Mouse (Mus musculus) G1E (cell line): ENCODE measurements around the gene Srm. TPM values are rescaled to one million over a fixed set of nuclear protein-coding genes. Genes with fewer than 3 reads are reported as not detected.

Experiments
- ATAC-seq: 2 replicates; pipeline ENCODE4 v1.8.0; 2016; ENCODE audit warnings: mild to moderate bottlenecking; ENCODE audit not compliant: insufficient number of reproducible peaks, poor library complexity, low FRiP score, severe bottlenecking; ENCODE audit errors: extremely low read depth
- DNase-seq: peaks from one replicate; pipeline ENCODE4 v3.0.0; 2012; ENCODE audit warnings: low spot score
- H3K27me3 ChIP-seq: 2 replicates; pipeline ENCODE4 v1.6.1; 2012; ENCODE audit warnings: mild to moderate bottlenecking, low read length, inconsistent platforms; ENCODE audit not compliant: insufficient read depth
- H3K36me3 ChIP-seq: replicated peaks from 2 replicates; pipeline ENCODE3; 2012; ENCODE audit warnings: mild to moderate bottlenecking, inconsistent platforms
- H3K4me1 ChIP-seq: 2 replicates; pipeline ENCODE4 v1.6.1; 2012; ENCODE audit warnings: low read depth, low read length, inconsistent platforms, mixed read lengths; ENCODE audit not compliant: insufficient read depth
- H3K4me3 ChIP-seq: 2 replicates; pipeline ENCODE4 v1.5.1; 2012; ENCODE audit warnings: low read depth, mild to moderate bottlenecking, inconsistent platforms, low read length, moderate library complexity, mixed read lengths
- H3K9me3 ChIP-seq: replicated peaks from 2 replicates; pipeline ENCODE4 v1.6.1; 2012; ENCODE audit warnings: inconsistent platforms
- CTCF ChIP-seq: IDR thresholded peaks from 2 replicates; pipeline ENCODE4 v1.5.1; 2012; ENCODE audit warnings: low read depth, low read length, inconsistent platforms, mixed read lengths
- GATA1 ChIP-seq: IDR thresholded peaks from 2 replicates; pipeline ENCODE4 v1.6.1; 2012; ENCODE audit warnings: borderline replicate concordance, low read length, inconsistent platforms, mixed read lengths
- GATA2 ChIP-seq: IDR thresholded peaks from 2 replicates; pipeline ENCODE4 v1.6.1; 2012; ENCODE audit warnings: low read depth, low read length, inconsistent platforms, borderline replicate concordance
- POLR2AphosphoS5 ChIP-seq: IDR thresholded peaks from 2 replicates; pipeline ENCODE4 v1.6.1; 2012; ENCODE audit warnings: low read depth, low read length, inconsistent platforms; ENCODE audit not compliant: insufficient replicate concordance
- TAL1 ChIP-seq: conservative IDR thresholded peaks from 2 replicates; pipeline ENCODE4 v1.6.1; 2012; ENCODE audit warnings: low read depth, low read length, inconsistent platforms, mixed read lengths
- polyA plus RNA-seq: library from polyadenylated mRNA; stranded (reverse); fragments of >175 nt; gene quantifications from 2 replicates; pipeline ENCODE4 v1.2.3, GENCODE M21; 2012
- total RNA-seq, 2 experiments: library from RNA; stranded (forward) in 1 of 2; stranded (reverse) in 1 of 2; fragments of 200-1000 nt in 1 of 2; fragments of >200 nt in 1 of 2; fragmentation: Nextera tagmentation in 1 of 2; gene quantifications; 2 replicates each; pipeline ENCODE4 v1.2.3; 2014 to 2017

Gene Srm
- total and polyA plus RNA-seq, 3 experiments: 39.5 to 379 (median 328) TPM

GRCm38 (mm10) chr4:148604541-148605165 lies 13.3 kb downstream of the Srm start:
- H3K27me3 ChIP-seq: no peaks in the 10 kb centered on the region
- peaks cover 19% of the 10 kb centered on the region for H3K4me1 ChIP-seq
- no peaks in the 10 kb centered on the region for H3K9me3 ChIP-seq

DNA sequence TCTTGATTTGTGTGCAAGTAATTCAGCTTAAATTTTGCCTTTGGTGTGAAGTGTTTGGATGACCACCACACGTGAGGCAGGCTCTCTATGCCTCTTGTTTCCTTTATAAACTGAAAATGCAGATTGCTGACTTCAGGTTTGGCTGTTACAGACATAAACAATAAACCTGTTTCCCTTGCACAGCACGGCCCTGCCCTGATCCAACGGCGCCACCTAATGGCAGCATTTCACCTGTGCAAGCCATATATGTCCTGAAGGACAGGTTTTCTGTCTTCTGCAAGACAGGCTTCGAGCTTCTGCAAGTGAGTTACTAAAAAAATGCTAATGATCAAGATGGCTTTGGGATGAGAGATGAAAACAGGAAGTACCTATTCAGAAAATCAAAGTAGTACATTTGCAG lies 16.5 kb downstream of the Srm start:
- Histone ChIP-seq H3K27me3 (no peaks in the 10 kb centered on the region), H3K4me1 (peaks cover 24% of the 10 kb centered on the region; the same call in 1 of the 2 replicates), H3K4me3 (no peak overlapping the region), H3K9me3 (no peaks in the 10 kb centered on the region), H3K36me3 (peaks cover 91% of the 10 kb centered on the region)
- ATAC-seq (0 out of 2 replicates have a peak, but pooled peaks have one; percentile 16), DNase-seq (no peak)
- TF ChIP-seq POLR2AphosphoS5 (no peak), GATA2 (no peak), GATA1 (no peak), CTCF (peak; percentile 66), TAL1 (no peak)

More at GRCm38 (mm10) chr4:148604541-148605165, 13.3 kb downstream of the Srm start:
- DNase-seq (peak; percentile 50), ATAC-seq (peak; percentile 74)
- Histone ChIP-seq H3K4me3 (no peak overlapping the region), H3K36me3 (peaks cover 89% of the 10 kb centered on the region)
- TF ChIP-seq CTCF (peak; percentile 70), POLR2AphosphoS5 (no peak)

DNA sequence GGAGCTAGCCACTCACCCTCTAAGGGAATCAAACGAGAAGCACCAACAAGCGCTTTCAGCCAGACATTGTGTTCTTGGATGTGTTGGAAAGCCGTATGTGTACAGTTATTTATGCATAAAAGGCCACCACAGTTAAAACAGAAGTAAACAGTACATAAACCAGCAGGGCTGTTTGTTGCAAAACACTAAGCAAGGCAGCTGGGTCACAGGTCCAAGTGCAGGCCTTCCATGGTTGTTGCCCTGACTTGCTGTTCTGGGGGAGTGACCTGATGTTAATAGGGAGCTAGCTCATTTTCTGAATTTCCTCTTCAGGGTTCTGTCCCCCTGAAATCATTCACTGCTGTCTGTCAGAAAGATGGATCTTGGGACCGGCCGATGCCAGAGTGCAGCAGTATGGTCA lies 18.5 kb downstream of the Srm start:
- H3K36me3 ChIP-seq: peaks cover 88% of the 10 kb centered on the region

DNA sequence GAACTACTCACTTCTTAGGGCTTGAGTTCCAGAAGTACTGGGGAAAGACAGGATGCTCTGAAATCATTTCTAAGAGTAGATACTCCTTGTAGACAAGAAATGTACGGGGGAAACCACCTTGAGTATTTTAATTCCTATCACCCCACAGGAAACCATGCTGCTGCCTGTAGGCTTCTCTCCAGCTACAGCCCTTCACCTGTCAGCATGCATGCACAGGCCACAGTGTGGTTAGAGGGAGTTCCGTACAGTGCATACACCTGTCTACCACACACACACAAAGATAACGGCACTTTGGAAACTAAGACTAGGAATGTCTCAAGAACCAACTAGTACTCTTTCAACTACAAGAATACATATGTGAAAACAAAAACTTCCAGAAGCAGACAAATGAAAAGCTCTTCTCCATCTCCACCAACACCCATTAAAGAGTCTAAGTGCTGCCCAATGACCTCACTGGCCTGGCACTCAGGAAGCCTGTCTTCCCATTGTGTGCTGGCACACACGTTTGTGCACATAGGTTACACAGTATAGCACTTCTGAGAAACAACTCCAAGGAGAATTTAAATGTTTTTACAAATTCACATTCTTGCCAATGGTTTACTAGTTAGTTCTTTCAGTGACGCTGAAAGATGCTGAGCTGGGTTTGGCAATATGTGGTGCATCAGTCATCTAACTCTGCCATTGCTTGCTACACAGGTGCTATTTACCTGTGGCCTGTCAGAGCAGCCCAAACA lies 19.5 kb downstream of the Srm start:
- Histone ChIP-seq H3K36me3 (peaks cover 90% of the 10 kb centered on the region), H3K4me1 (peaks cover 26% of the 10 kb centered on the region), H3K4me3 (no peak overlapping the region), H3K9me3 (no peaks in the 10 kb centered on the region), H3K27me3 (no peaks in the 10 kb centered on the region)
- DNase-seq (no peak), ATAC-seq (no peak)
- TF ChIP-seq POLR2AphosphoS5: peak; percentile 71; the same call in 1 of the 2 replicates
- TF ChIP-seq TAL1: no peak
- TF ChIP-seq GATA2: no peak
- TF ChIP-seq GATA1: no peak
- no peak for TF ChIP-seq CTCF

More for the DNA sequence above, 18.5 kb downstream of the Srm start:
- DNase-seq (no peak), ATAC-seq (no peak)
- TF ChIP-seq TAL1: no peak
- TF ChIP-seq GATA1: no peak
- TF ChIP-seq POLR2AphosphoS5: no peak
- TF ChIP-seq GATA2: no peak
- no peak overlapping the region for H3K4me3 ChIP-seq
- no peaks in the 10 kb centered on the region for H3K27me3 ChIP-seq
- peaks cover 26% of the 10 kb centered on the region for H3K4me1 ChIP-seq
- H3K9me3 ChIP-seq: no peaks in the 10 kb centered on the region

GRCm38 (mm10) chr4:148612557-148612956 lies 21.3 kb downstream of the Srm start:
- Histone ChIP-seq H3K36me3 (peaks cover 87% of the 10 kb centered on the region), H3K9me3 (no peaks in the 10 kb centered on the region), H3K4me3 (no peak overlapping the region), H3K27me3 (no peaks in the 10 kb centered on the region), H3K4me1 (peaks cover 26% of the 10 kb centered on the region)
- no peak for DNase-seq
- TF ChIP-seq GATA2 (no peak), CTCF (no peak), POLR2AphosphoS5 (no peak)
- no peak for ATAC-seq

GRCm38 (mm10) chr4:148613738-148614137 lies 22.4 kb downstream of the Srm start:
- TF ChIP-seq GATA1 (no peak), POLR2AphosphoS5 (0 out of 2 replicates have a peak, but pooled peaks have one; percentile 71)
- H3K4me3 ChIP-seq: no peak overlapping the region
- H3K4me1 ChIP-seq: peaks cover 31% of the 10 kb centered on the region
- no peak for ATAC-seq
- no peaks in the 10 kb centered on the region for H3K27me3 ChIP-seq
- H3K36me3 ChIP-seq: peaks cover 84% of the 10 kb centered on the region
- H3K9me3 ChIP-seq: no peaks in the 10 kb centered on the region
- DNase-seq: no peak
